Mouse (Mus musculus) lung, postnatal 0 days (tissue): ENCODE measurements around the gene Spc25.

Experiments used
- CTCF ChIP-seq: IDR thresholded peaks from 2 replicates; pipeline ENCODE4 v1.5.1; 2016; ENCODE audit warnings: antibody characterized with exemption, mild to moderate bottlenecking
- EP300 ChIP-seq: IDR thresholded peaks from 2 replicates; pipeline ENCODE4 v1.6.1; 2016; ENCODE audit warnings: antibody characterized with exemption, mild to moderate bottlenecking, control low read depth

- TF ChIP-seq CTCF (no peak), EP300 (no peak)
Measured at GRCm38 (mm10) chr2:69179721-69180120, 26.3 kb downstream of the Spc25 start.
